Mouse (Mus musculus) stomach, embryonic 15.5 days (tissue): ENCODE data around the gene Ccdc159. TPM values are rescaled to one million over a fixed set of nuclear protein-coding genes. Genes with fewer than 3 reads are reported as not detected.
A peak's percentile ranks its signal among the peaks of the same experiment; 100 is the strongest.

Source experiments
- ATAC-seq: fragments of 200-750 bp; cut with Nextera tagmentation; 2 replicates; pipeline ENCODE4 v1.8.0; 2017; ENCODE audit warnings: low read depth, moderate number of reproducible peaks, moderate TSS enrichment; ENCODE audit not compliant: insufficient read depth, low FRiP score
- H3K27ac ChIP-seq: fragments of 300-500 bp; sonication (generic); 2 replicates; pipeline ENCODE4 v1.5.1; 2015; ENCODE audit warnings: mild to moderate bottlenecking, inconsistent platforms
- H3K27me3 ChIP-seq: fragments of 300-500 bp; sonication (generic); replicated peaks from 2 replicates; pipeline ENCODE4 v1.6.1; 2015; ENCODE audit warnings: inconsistent platforms
- H3K36me3 ChIP-seq: fragments of 300-500 bp; sonication (generic); 2 replicates; pipeline ENCODE4 v1.6.1; 2015; ENCODE audit warnings: inconsistent platforms
- H3K4me1 ChIP-seq: fragments of 300-500 bp; sonication (generic); 2 replicates; pipeline ENCODE4 v1.6.1; 2015; ENCODE audit warnings: inconsistent platforms
- H3K4me2 ChIP-seq: fragments of 300-500 bp; sonication (generic); 2 replicates; pipeline ENCODE4 v1.6.1; 2015; ENCODE audit warnings: mild to moderate bottlenecking, inconsistent platforms
- H3K4me3 ChIP-seq: fragments of 300-500 bp; sonication (generic); replicated peaks from 2 replicates; pipeline ENCODE4 v1.5.1; 2015; ENCODE audit warnings: inconsistent platforms
- H3K9ac ChIP-seq: fragments of 300-500 bp; sonication (generic); 2 replicates; pipeline ENCODE4 v1.6.1; 2015; ENCODE audit warnings: inconsistent platforms
- H3K9me3 ChIP-seq: fragments of 300-500 bp; sonication (generic); 2 replicates; pipeline ENCODE4 v1.6.1; 2016; ENCODE audit warnings: inconsistent platforms
- WGBS: fragments of 180-500 bp; shearing (Covaris S2); methylation state at CpG from one replicate; pipeline ENCODE4 v1.1.7; 2015; 5-methylcytosine and 5-hydroxymethylcytosine counted together
- polyA plus RNA-seq: library from polyadenylated mRNA; unstranded; fragments of >200 nt; fragmentation: Nextera tagmentation; extraction: Ambion mirVana; gene quantifications from 2 replicates; pipeline ENCODE4 v1.2.1, GENCODE M21; 2015

Ccdc159 gene
- polyA plus RNA-seq, 1 experiment from 2014 or later, result 5.2 TPM

DNA sequence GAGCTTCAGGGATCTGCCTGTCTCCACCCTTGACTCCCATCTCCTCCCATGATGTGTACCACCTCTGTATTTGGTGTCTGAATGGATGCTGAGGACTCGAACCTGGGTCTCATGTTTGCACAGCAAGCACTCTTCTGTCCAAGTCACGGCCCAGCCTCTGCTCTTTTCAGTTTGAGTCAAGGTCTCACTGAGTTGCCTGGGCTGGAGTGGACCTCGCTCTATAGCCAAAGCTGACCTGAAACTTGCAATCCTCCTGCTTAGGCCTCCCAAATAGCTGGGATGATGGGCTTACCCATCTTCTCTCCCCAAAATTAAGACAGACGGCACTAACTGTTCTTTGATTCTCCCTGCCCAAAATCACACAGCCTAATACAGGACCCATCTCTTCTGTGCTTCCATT lies 4.2 kb upstream of the Ccdc159 start:
- no peak for ATAC-seq
- WGBS, result 89% methylated on average over 4 of the region's 4 CpGs
- Histone ChIP-seq H3K36me3 (no peaks in the 10 kb centered on the region), H3K9ac (no peak overlapping the region), H3K4me3 (no peak overlapping the region), H3K27ac (no peak overlapping the region), H3K4me1 (peaks cover 11% of the 10 kb centered on the region), H3K9me3 (no peaks in the 10 kb centered on the region), H3K4me2 (no peak overlapping the region), H3K27me3 (no peaks in the 10 kb centered on the region)

DNA sequence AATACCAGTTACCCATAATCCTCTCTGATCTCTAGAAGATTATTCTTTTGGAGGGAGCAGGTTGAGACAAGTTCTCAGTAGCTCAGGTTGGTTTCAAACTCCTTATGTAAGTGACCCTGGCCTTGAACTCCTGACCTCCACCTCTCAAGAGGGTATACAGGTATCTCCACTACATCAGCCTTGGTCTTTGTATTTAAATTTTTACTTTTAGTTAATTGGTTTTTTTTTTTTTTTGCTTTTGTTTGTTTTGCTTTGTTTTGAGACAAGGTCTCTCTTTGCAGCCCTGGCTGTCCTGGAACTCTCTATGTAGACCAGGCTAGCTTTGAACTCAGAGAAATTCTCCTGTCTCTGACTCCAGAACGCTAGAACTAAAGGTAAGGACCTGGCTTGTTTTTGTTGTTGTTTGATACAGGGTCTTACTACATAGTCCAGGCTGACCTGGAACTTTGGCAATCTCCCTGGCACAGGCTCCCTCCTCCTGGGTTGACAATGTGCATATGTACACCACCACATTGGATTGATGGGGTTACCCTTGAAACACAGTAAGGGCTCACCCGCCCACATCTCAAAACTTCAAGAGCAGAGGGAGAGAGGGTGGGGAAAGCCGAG lies 3.7 kb upstream of the Ccdc159 start:
- H3K4me1 ChIP-seq, result peaks cover 9% of the 10 kb centered on the region
- H3K4me2 ChIP-seq, result no peak overlapping the region
- peak overlapping the region; percentile 80 for H3K27ac ChIP-seq
- no peak for ATAC-seq
- no peak overlapping the region for H3K4me3 ChIP-seq
- 29% methylated on average over 3 of the region's 3 CpGs for WGBS
- no peak overlapping the region for H3K9ac ChIP-seq
- H3K27me3 ChIP-seq, result no peaks in the 10 kb centered on the region
- H3K9me3 ChIP-seq, result no peaks in the 10 kb centered on the region
- H3K36me3 ChIP-seq, result no peaks in the 10 kb centered on the region

DNA sequence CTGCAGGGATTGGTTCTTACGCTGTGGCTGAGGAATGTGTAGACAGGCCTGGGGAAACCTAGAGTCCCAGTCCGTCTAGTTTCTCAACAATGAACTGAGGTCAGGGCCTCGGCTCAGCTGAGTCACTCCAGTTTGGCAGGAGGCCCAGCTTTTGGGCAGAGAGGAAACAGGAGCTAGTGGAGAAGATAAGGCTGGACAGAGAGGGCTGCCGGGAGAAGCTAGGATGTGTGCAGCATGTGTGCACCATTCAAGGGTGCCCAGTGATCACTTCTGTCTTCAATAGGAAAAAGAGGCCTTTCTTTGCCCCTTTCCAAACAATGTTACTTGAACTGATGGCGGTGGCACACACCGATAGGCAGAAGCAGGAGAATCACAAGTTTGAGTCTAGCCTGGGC lies 3.2 kb upstream of the Ccdc159 start:
- Histone ChIP-seq H3K36me3 (no peaks in the 10 kb centered on the region), H3K4me3 (no peak overlapping the region), H3K9me3 (no peaks in the 10 kb centered on the region), H3K4me1 (peaks cover 9% of the 10 kb centered on the region), H3K27me3 (no peaks in the 10 kb centered on the region), H3K27ac (peak overlapping the region; percentile 80), H3K4me2 (no peak overlapping the region), H3K9ac (no peak overlapping the region)
- WGBS, result 37% methylated on average over 6 of the region's 6 CpGs
- ATAC-seq, result peak; percentile 83

DNA sequence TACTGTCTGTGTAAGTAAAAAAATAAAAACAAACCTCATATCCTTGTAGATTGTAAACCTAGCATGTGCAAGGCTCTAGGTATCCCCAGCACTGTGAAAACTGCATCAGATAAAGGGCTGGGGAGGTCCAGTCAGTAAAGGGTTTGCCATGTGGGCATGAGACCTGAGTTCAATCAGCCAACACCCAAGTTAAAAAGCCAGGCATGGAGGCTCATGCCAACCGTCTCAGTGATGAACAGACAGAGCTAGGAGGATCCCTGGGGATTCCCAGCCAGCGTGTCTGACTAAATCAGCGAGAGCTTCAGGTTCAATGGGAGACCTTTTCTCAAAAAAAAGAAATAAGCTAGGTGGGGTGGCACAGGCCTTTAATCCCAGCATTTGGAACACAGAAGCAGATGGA lies 2.2 kb upstream of the Ccdc159 start:
- no peaks in the 10 kb centered on the region for H3K9me3 ChIP-seq
- no peak overlapping the region for H3K4me2 ChIP-seq
- H3K9ac ChIP-seq, result no peak overlapping the region
- peaks cover 9% of the 10 kb centered on the region for H3K4me1 ChIP-seq
- no peaks in the 10 kb centered on the region for H3K36me3 ChIP-seq
- no peak for ATAC-seq
- H3K4me3 ChIP-seq, result no peak overlapping the region
- WGBS, result 93% methylated on average over 3 of the region's 3 CpGs
- no peak overlapping the region for H3K27ac ChIP-seq
- H3K27me3 ChIP-seq, result no peaks in the 10 kb centered on the region

DNA sequence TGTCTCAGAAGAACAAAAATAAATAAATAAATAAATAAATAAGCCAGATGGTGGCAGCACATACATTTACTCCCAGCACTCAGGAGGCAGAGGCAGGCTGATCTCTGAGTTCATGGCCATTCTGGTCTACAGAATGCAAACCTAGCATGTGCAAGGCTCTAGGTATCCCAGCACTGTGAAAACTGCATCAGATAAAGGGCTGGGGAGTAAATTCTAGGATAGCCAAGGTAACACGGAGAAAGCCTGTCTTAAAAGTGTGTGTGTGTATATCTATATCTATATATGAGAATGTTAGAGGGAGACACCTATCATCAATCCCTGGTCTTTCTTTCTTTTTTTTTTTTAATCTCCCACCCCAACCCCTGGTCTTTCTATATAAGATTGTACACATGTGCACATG lies 1.8 kb upstream of the Ccdc159 start:
- no peak overlapping the region for H3K4me3 ChIP-seq
- H3K36me3 ChIP-seq, result no peaks in the 10 kb centered on the region
- H3K9ac ChIP-seq, result no peak overlapping the region
- peaks cover 9% of the 10 kb centered on the region for H3K4me1 ChIP-seq
- H3K4me2 ChIP-seq, result no peak overlapping the region
- no peaks in the 10 kb centered on the region for H3K9me3 ChIP-seq
- no peaks in the 10 kb centered on the region for H3K27me3 ChIP-seq
- ATAC-seq, result no peak
- 84% methylated on average over 1 of the region's 1 CpGs for WGBS
- no peak overlapping the region for H3K27ac ChIP-seq

DNA sequence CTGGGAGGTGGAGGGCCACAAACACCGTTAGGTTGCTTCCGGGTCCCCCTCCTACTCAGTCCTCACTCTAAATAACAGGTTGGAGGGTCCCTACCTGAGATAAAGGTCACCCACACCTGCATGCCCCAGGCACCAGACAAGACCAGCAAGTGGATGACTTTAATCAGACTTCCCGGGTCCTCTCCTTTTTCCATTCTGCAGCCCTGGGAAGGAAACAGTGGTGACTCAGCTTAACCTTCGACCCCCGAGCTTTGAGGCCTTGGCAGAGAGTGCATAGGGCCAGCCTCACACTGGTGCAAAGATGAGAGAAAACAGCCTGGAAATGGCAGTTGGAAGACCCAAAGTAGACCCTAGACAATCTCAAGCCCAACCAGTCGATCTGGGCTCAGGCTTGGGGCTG lies 1.1 kb upstream of the Ccdc159 start:
- no peaks in the 10 kb centered on the region for H3K9me3 ChIP-seq
- H3K4me2 ChIP-seq, result peak overlapping the region; percentile 56
- H3K4me1 ChIP-seq, result peaks cover 9% of the 10 kb centered on the region
- H3K27ac ChIP-seq, result 0 out of 2 replicates have a peak overlapping the region, but pooled peaks have one; percentile 37
- no peaks in the 10 kb centered on the region for H3K27me3 ChIP-seq
- 73% methylated on average over 6 of the region's 6 CpGs for WGBS
- no peak overlapping the region for H3K9ac ChIP-seq
- no peaks in the 10 kb centered on the region for H3K36me3 ChIP-seq
- H3K4me3 ChIP-seq, result peak overlapping the region; percentile 51
- no peak for ATAC-seq

DNA sequence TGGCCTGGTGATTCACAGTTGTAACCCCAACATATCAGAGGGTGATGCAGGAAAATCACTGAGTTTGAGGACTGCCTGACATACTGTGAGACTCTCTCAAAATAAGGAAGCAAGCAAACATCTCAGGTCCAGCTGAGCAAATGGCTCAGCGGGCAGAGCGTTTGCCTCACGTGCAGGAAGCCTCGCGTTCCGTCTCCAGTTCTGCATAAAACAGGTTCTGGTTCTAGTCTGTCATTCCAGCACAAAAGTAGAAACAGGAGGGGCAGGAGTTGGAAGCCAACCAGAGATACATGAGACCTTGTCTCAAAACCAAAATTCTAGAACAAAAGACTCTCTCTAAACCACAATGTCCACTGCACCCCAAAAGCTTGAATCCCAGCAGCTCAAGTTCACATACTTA lies 487 bp upstream of the Ccdc159 start:
- ATAC-seq, result no peak
- H3K9ac ChIP-seq, result peak overlapping the region; percentile 46; the same call in 1 of the 2 replicates
- peak overlapping the region; percentile 51 for H3K4me3 ChIP-seq
- no peaks in the 10 kb centered on the region for H3K36me3 ChIP-seq
- H3K27ac ChIP-seq, result peak overlapping the region; percentile 37
- no peaks in the 10 kb centered on the region for H3K9me3 ChIP-seq
- peaks cover 9% of the 10 kb centered on the region for H3K4me1 ChIP-seq
- H3K4me2 ChIP-seq, result peak overlapping the region; percentile 56
- WGBS, result 2% methylated on average over 6 of the region's 6 CpGs
- H3K27me3 ChIP-seq, result no peaks in the 10 kb centered on the region

DNA sequence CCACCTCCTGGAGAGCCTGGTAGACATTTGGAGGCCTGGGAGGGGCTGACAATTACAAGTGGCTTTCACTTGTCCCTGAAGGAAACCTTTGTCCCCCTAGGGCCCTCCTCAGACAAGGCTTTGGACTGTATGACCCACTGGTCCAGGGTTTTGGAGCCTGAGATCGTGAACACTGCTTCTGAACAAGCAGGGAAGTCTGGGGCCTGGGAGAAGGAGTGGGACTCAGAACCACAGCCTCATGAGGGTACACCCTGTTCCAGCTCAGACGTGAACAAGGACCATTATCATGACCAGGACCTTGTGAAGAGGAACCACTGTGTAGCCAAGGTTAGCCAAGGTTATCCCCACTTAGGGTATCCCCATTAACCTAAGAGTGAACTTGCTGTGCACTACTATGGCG lies 1.9 kb downstream of the Ccdc159 start:
- Histone ChIP-seq H3K27me3 (no peaks in the 10 kb centered on the region), H3K4me1 (peaks cover 3% of the 10 kb centered on the region), H3K36me3 (no peaks in the 10 kb centered on the region), H3K4me3 (no peak overlapping the region), H3K9ac (no peak overlapping the region), H3K4me2 (no peak overlapping the region), H3K9me3 (no peaks in the 10 kb centered on the region), H3K27ac (no peak overlapping the region)
- ATAC-seq, result no peak
- 78% methylated on average over 3 of the region's 3 CpGs for WGBS

DNA sequence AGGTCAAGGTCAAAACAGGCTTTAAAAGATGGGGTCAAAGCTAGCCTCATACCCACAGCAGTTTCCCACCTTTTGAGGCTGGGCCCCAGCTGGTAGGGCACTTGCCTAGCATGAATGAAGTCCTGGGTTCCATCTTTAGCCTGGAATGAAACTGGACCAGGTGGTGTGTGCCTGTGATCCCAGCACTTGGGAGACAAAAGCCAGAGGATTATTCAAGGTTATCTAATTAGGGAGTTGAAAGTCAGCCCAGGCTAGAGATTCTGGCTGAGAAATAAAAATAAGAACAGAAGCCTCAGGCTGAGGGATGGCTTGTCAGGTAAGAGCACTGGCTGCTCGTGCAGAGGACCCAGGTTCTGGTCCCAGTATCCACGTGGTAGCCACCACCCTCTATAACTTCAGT lies 4.7 kb downstream of the Ccdc159 start:
- Histone ChIP-seq H3K27me3 (no peaks in the 10 kb centered on the region), H3K36me3 (no peaks in the 10 kb centered on the region), H3K4me3 (no peak overlapping the region), H3K9ac (no peak overlapping the region), H3K27ac (no peak overlapping the region), H3K4me2 (no peak overlapping the region), H3K9me3 (no peaks in the 10 kb centered on the region), H3K4me1 (peaks cover 4% of the 10 kb centered on the region; the same call in 1 of the 2 replicates)
- WGBS, result 50% methylated on average over 2 of the region's 2 CpGs
- no peak for ATAC-seq

DNA sequence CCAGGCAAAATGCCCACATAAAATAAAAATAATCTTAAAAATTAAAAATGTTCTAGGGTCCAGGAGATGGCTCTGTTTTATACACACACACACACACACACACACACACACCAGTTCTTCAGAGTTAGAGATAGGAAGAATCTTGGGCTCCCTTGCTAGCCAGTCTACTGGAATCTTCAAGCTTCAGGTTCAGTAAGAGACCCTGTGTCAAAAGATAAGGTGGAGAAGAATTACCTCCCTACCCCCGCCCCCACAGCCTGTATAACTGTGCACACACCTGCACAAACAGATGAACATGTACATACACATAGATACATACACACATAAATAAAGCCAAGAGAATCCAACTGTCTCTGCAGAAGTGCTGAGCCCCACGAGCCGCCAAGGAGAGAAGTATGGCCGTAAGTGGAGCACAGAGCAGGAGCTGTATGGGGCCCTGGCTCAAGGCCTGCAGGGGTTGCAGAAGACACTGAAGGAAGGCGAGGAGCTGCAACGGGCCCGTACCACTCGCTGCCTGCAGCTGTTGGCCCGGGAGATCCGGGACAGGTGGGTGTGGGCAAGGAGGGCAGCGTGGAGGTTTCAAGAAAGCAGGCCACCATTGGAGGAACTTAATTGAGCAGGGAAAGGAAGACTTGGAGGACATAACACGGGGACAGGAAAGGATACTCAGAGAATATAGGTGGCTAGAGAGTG lies 5.3 kb downstream of the Ccdc159 start:
- Histone ChIP-seq H3K9me3 (no peaks in the 10 kb centered on the region), H3K36me3 (no peaks in the 10 kb centered on the region), H3K27me3 (no peaks in the 10 kb centered on the region), H3K4me2 (no peak overlapping the region), H3K27ac (no peak overlapping the region), H3K4me1 (peaks cover 7% of the 10 kb centered on the region; the same call in 1 of the 2 replicates), H3K9ac (no peak overlapping the region), H3K4me3 (no peak overlapping the region)
- WGBS, result 60% methylated on average over 12 of the region's 12 CpGs
- no peak for ATAC-seq

DNA sequence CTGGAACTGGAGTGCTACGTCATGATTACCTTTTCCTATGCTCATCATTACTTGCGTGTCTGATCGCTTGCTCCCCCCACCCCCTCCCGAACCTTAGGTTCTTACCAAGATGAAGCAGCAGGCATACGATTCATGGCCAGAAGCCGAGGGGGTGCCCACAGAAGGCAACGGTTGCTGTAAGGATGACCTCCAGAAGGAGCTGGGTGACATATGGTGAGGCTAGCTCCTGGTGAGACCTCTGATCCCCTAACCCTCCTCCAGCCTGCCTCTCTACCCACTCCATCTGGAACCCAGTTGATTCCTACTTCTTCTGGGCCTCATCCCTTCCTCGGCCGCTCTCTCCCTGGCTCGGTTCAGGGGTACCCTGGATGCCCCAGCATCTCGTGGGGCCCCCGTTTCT lies 6.8 kb downstream of the Ccdc159 start:
- Histone ChIP-seq H3K4me2 (no peak overlapping the region), H3K9ac (no peak overlapping the region), H3K36me3 (no peaks in the 10 kb centered on the region), H3K4me1 (peaks cover 7% of the 10 kb centered on the region; the same call in 1 of the 2 replicates), H3K27me3 (no peaks in the 10 kb centered on the region), H3K27ac (no peak overlapping the region), H3K4me3 (no peak overlapping the region), H3K9me3 (no peaks in the 10 kb centered on the region)
- ATAC-seq, result no peak
- 91% methylated on average over 12 of the region's 12 CpGs for WGBS

DNA sequence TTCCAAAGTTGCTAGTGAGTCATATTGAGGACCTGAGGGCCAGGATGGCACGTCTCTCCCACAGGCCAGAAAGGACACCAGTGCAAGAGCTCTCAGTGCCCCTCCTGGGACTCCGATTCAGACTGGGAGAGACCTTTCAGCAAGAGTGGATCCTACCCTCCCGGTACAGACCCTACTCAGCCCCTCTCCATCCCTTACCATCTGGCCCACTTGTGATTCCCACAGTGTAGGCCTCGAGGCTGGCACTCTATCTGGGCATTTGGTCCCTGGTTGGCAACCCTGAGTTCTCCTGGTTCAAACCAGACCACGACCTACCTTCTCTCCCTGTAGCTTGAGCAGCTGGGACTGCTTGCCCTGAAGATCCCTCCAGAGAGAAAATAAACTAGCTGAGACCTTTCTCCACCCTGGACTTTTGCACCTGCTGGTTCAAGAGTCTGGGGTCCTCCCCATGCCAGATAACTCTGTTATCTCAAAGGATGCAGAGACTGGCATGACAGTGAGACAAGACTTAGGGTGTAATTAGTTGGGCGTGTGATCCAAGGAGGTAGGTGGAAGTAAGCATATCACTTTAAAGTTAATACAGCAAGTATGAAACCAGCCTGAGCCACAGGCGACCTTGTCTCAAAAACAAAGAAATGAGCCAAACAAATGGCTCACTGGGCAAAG lies 8.3 kb downstream of the Ccdc159 start:
- 77% methylated on average over 7 of the region's 7 CpGs for WGBS
- Histone ChIP-seq H3K27me3 (no peaks in the 10 kb centered on the region), H3K9me3 (no peaks in the 10 kb centered on the region), H3K4me2 (no peak overlapping the region), H3K27ac (no peak overlapping the region), H3K4me1 (peaks cover 7% of the 10 kb centered on the region; the same call in 1 of the 2 replicates), H3K4me3 (no peak overlapping the region), H3K36me3 (no peaks in the 10 kb centered on the region), H3K9ac (no peak overlapping the region)
- ATAC-seq, result no peak
